Mouse (Mus musculus) testis, adult 2 months (tissue): Measurements from ENCODE around the gene Phf12. TPM values are rescaled to one million over a fixed set of nuclear protein-coding genes. Genes with fewer than 3 reads are reported as not detected.

Experiments used
- H3K27ac ChIP-seq: fragments of 200-500 bp; 2 replicates; pipeline ENCODE4 v1.5.1; 2012; ENCODE audit warnings: low read depth, low read length; ENCODE audit not compliant: control insufficient read depth, insufficient read depth
- H3K27me3 ChIP-seq: fragments of 200-500 bp; 2 replicates; pipeline ENCODE4 v1.6.1; 2012; ENCODE audit warnings: mild to moderate bottlenecking, low read length, moderate library complexity; ENCODE audit not compliant: control insufficient read depth, insufficient read depth
- H3K36me3 ChIP-seq: fragments of 200-500 bp; 2 replicates; pipeline ENCODE4 v1.6.1; 2012; ENCODE audit warnings: mild to moderate bottlenecking, low read length; ENCODE audit not compliant: control insufficient read depth, insufficient read depth
- H3K4me1 ChIP-seq: fragments of 200-500 bp; 2 replicates; pipeline ENCODE4 v1.6.1; 2012; ENCODE audit warnings: low read length; ENCODE audit not compliant: control insufficient read depth, insufficient read depth
- H3K4me3 ChIP-seq: fragments of 200-500 bp; 2 replicates; pipeline ENCODE4 v1.5.1; 2012; ENCODE audit warnings: low read depth, mild to moderate bottlenecking, low read length, moderate library complexity, mixed read lengths; ENCODE audit not compliant: control insufficient read depth
- CTCF ChIP-seq: fragments of 200-500 bp; IDR thresholded peaks from 2 replicates; pipeline ENCODE4 v1.5.1; 2012; ENCODE audit warnings: low read depth, mild to moderate bottlenecking, inconsistent platforms, low read length, moderate library complexity; ENCODE audit not compliant: control insufficient read depth, insufficient read depth, insufficient replicate concordance
- POLR2A ChIP-seq: fragments of 200-500 bp; IDR thresholded peaks from 2 replicates; pipeline ENCODE4 v1.6.1; 2012; ENCODE audit warnings: low read depth, mild to moderate bottlenecking, inconsistent platforms, low read length, moderate library complexity; ENCODE audit not compliant: control insufficient read depth
- polyA plus RNA-seq: library from polyadenylated mRNA; depleted of rRNA; stranded (reverse); fragments of >200 nt; gene quantifications from 2 replicates; pipeline ENCODE4 v1.2.3, GENCODE M21; 2012

Phf12 gene
- polyA plus RNA-seq, 1 experiment = 24.6 TPM

GRCm38 (mm10) chr11:77950125-77950685 lies 32.3 kb upstream of the Phf12 start:
- no peak overlapping the region for H3K4me3 ChIP-seq
- H3K4me1 ChIP-seq = peaks cover 16% of the 10 kb centered on the region
- TF ChIP-seq CTCF = no peak
- no peak for TF ChIP-seq POLR2A
- H3K27ac ChIP-seq = no peak overlapping the region
- H3K27me3 ChIP-seq = no peaks in the 10 kb centered on the region
- no peaks in the 10 kb centered on the region for H3K36me3 ChIP-seq

GRCm38 (mm10) chr11:77950797-77951228 lies 31.7 kb upstream of the Phf12 start:
- Histone ChIP-seq H3K4me3 (no peak overlapping the region), H3K27ac (no peak overlapping the region), H3K36me3 (no peaks in the 10 kb centered on the region), H3K27me3 (no peaks in the 10 kb centered on the region), H3K4me1 (peaks cover 16% of the 10 kb centered on the region)
- TF ChIP-seq POLR2A = no peak
- no peak for TF ChIP-seq CTCF

GRCm38 (mm10) chr11:77953671-77954070 lies 28.9 kb upstream of the Phf12 start:
- H3K27ac ChIP-seq = no peak overlapping the region

GRCm38 (mm10) chr11:77956428-77956827 lies 26.1 kb upstream of the Phf12 start:
- Histone ChIP-seq H3K27ac (no peak overlapping the region), H3K36me3 (no peaks in the 10 kb centered on the region), H3K27me3 (no peaks in the 10 kb centered on the region)

More at GRCm38 (mm10) chr11:77953671-77954070, 28.9 kb upstream of the Phf12 start:
- Histone ChIP-seq H3K36me3 (no peaks in the 10 kb centered on the region), H3K4me1 (peaks cover 6% of the 10 kb centered on the region), H3K4me3 (no peak overlapping the region), H3K27me3 (no peaks in the 10 kb centered on the region)
- TF ChIP-seq POLR2A = no peak
- TF ChIP-seq CTCF = peak; percentile 78; the same call in 1 of the 2 replicates

GRCm38 (mm10) chr11:77958268-77958667 lies 24.3 kb upstream of the Phf12 start:
- Histone ChIP-seq H3K4me1 (no peaks in the 10 kb centered on the region), H3K4me3 (no peak overlapping the region), H3K27me3 (no peaks in the 10 kb centered on the region), H3K36me3 (no peaks in the 10 kb centered on the region), H3K27ac (no peak overlapping the region)
- TF ChIP-seq CTCF (no peak), POLR2A (no peak)

More at GRCm38 (mm10) chr11:77956428-77956827, 26.1 kb upstream of the Phf12 start:
- Histone ChIP-seq H3K4me3 (no peak overlapping the region), H3K4me1 (no peaks in the 10 kb centered on the region)
- TF ChIP-seq POLR2A (no peak), CTCF (no peak)

GRCm38 (mm10) chr11:77958932-77959331 lies 23.6 kb upstream of the Phf12 start:
- TF ChIP-seq POLR2A (no peak), CTCF (no peak)
- no peaks in the 10 kb centered on the region for H3K4me1 ChIP-seq
- H3K4me3 ChIP-seq = peak overlapping the region; percentile 1
- no peak overlapping the region for H3K27ac ChIP-seq
- no peaks in the 10 kb centered on the region for H3K36me3 ChIP-seq
- H3K27me3 ChIP-seq = no peaks in the 10 kb centered on the region

- no peak overlapping the region for H3K27ac ChIP-seq
Observed at GRCm38 (mm10) chr11:77960199-77960598, 22.4 kb upstream of the Phf12 start.

GRCm38 (mm10) chr11:77960898-77961297 lies 21.7 kb upstream of the Phf12 start:
- no peak for TF ChIP-seq POLR2A
- no peak for TF ChIP-seq CTCF
- Histone ChIP-seq H3K4me1 (no peaks in the 10 kb centered on the region), H3K27ac (no peak overlapping the region), H3K36me3 (no peaks in the 10 kb centered on the region), H3K27me3 (no peaks in the 10 kb centered on the region), H3K4me3 (no peak overlapping the region)

More at GRCm38 (mm10) chr11:77960199-77960598, 22.4 kb upstream of the Phf12 start:
- Histone ChIP-seq H3K27me3 (no peaks in the 10 kb centered on the region), H3K4me3 (no peak overlapping the region), H3K4me1 (no peaks in the 10 kb centered on the region), H3K36me3 (no peaks in the 10 kb centered on the region)
- TF ChIP-seq POLR2A (no peak), CTCF (no peak)
